Mouse (Mus musculus) brain, embryonic 14.5 days (tissue): ENCODE data around the gene 4930572O03Rik.
"Not testable (repeated sequence)": the region's sequence is repeated elsewhere in the genome, so short reads cannot be mapped to it uniquely, and the experiment has no call there.

Source experiments
- CTCF ChIP-seq: fragments of 200-500 bp; IDR thresholded peaks from 2 replicates; pipeline ENCODE4 v1.5.1; 2012; ENCODE audit warnings: inconsistent platforms, mild to moderate bottlenecking, moderate library complexity, borderline replicate concordance; ENCODE audit not compliant: insufficient read depth, insufficient read length; ENCODE audit errors: extremely low read depth
- POLR2A ChIP-seq: fragments of 200-500 bp; IDR thresholded peaks from 2 replicates; pipeline ENCODE4 v1.6.1; 2012; ENCODE audit warnings: mild to moderate bottlenecking, inconsistent platforms, borderline replicate concordance; ENCODE audit not compliant: poor library complexity, insufficient read depth, insufficient read length, severe bottlenecking; ENCODE audit errors: extremely low read depth

GRCm38 (mm10) chr5:15616195-15616594 is 40.7 kb downstream of the 4930572O03Rik start:
- not testable (repeated sequence) for TF ChIP-seq CTCF, POLR2A
